Mouse (Mus musculus): ENCODE measurements around the gene 1520401A03Rik. TPM values are rescaled to one million over a fixed set of nuclear protein-coding genes. Genes with fewer than 3 reads are reported as not detected.

Gene 1520401A03Rik
- polyA plus RNA-seq, 1 experiment from 2014 or later, result 0.15 TPM

DNA sequence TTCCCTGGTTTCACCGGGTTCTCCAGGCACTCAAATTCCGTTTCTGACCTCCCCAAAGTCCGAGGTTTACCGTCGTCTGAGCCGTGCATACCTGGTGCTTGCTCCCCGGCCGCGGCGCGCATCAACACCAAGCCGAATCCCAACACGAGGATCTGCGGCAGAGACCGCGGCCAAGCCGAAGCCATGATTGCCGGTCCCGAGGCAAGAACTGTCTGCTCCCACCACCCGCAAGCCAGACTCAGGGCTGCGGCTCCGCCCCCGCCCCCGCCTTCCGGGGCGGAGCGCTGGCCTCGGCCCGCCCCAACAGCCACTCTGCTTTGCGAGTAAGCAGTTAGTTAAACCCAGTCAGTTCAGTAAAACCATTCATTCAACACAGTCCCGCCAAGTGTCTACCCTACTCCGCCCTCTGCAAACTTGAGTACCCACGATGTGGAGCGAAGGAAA lies 45.3 kb downstream of the 1520401A03Rik start, which contains the start of gene Tnfrsf12a:
TSS of gene Tnfrsf12a (minus strand) at position 233 of the 444 bp plus-strand sequence.
- Histone ChIP-seq H3K36me3 (replicated peaks) (no peaks in the 10 kb centered on the region), H3K9me3 (replicated peaks) (no peaks in the 10 kb centered on the region), H3K9ac (peak within 1 kb of the TSS; percentile 42; the same call in 1 of the 2 replicates), H3K4me3 (replicated peaks) (peak within 1 kb of the TSS; percentile 63), H3K27me3 (peaks cover 81% of the 10 kb centered on the region), H3K4me1 (replicated peaks) (peaks cover 55% of the 10 kb centered on the region), H3K4me2 (peak within 1 kb of the TSS; percentile 92), H3K27ac (replicated peaks) (no peak within 1 kb of the TSS)
- ATAC-seq (ENCODE audit: insufficient read depth), result peak; percentile 20; the same call in 1 of the 2 replicates
- WGBS (ENCODE audit: insufficient replicate concordance), result under 1% methylated on average over 34 of the region's 34 CpGs

DNA sequence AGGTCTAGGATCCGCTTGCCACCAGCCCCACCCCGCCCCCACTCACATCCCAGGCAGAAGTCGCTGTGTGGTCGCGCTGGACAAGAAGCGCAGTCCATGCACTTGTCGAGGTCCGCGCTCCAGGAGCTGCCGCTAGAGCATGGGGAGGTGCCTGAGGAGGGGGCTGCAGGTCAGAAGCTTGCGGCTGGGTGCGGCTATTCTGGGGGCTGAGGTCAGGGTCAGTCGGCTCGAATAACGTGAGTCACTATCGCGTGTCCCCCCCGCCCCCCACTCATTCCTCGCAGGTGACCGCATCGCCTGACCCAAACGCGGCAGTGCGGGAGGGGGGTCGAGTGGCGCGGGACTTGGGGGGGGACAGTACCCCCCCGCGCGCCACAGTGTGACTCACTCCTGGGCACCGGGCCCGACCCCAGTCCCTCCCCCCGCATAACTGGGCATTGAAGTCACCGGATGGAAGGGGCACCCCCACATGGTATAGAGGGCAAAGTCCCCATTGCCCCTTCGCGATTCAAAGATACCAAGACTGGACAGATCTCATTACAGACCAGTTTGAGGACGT lies 46.0 kb downstream of the 1520401A03Rik start:
- H3K4me3 ChIP-seq (replicated peaks), result peak overlapping the region; percentile 63
- peaks cover 55% of the 10 kb centered on the region for H3K4me1 ChIP-seq (replicated peaks)
- H3K36me3 ChIP-seq (replicated peaks), result no peaks in the 10 kb centered on the region
- WGBS (ENCODE audit: insufficient replicate concordance), result under 1% methylated on average over 37 of the region's 37 CpGs
- no peak overlapping the region for H3K27ac ChIP-seq (replicated peaks)
- ATAC-seq (ENCODE audit: insufficient read depth), result no peak
- H3K4me2 ChIP-seq, result peak overlapping the region; percentile 92
- H3K9me3 ChIP-seq (replicated peaks), result no peaks in the 10 kb centered on the region
- peaks cover 74% of the 10 kb centered on the region for H3K27me3 ChIP-seq
- peak overlapping the region; percentile 42; the same call in 1 of the 2 replicates for H3K9ac ChIP-seq

DNA sequence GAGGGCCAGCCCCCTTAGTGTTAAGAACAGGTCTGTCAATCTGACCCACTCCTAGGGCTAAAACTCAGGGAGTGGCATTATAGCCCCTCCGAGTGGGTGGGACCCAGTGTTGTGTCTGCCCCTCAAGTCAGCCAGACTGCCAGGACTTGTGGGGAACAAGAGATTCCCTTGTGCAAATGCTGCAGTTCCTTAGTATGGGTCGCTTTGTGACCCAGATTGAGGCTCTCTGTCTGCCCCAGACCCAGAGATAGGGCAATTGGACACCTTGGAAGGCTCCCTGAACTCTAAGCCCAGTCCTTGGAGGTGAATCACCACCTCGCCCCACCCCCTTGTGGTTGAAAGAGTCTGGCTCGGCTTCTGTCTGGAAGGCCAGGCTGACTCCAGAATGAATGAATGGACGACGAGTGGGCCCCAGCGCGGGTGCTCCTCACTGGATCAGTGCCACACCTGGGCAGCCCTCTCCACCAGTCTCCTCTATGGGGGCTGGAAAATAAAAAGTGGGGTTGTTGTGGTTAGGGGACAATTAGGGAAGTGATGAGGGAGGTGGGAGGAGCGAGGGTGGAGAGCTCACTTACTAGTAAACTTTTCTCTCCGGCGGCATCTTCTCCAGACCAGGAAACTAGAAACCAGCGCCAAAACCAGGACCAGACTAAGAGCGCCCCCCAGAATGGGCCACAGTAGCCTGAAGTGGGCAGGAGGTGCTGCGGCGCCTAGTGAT lies 46.9 kb downstream of the 1520401A03Rik start:
- ATAC-seq (ENCODE audit: insufficient read depth), result no peak
- Histone ChIP-seq H3K27me3 (peaks cover 65% of the 10 kb centered on the region), H3K9me3 (replicated peaks) (no peaks in the 10 kb centered on the region), H3K4me2 (peak overlapping the region; percentile 92), H3K36me3 (replicated peaks) (no peaks in the 10 kb centered on the region), H3K9ac (no peak overlapping the region), H3K27ac (replicated peaks) (no peak overlapping the region), H3K4me3 (replicated peaks) (peak overlapping the region; percentile 63), H3K4me1 (replicated peaks) (peaks cover 55% of the 10 kb centered on the region)
- 13% methylated on average over 15 of the region's 15 CpGs for WGBS (ENCODE audit: insufficient replicate concordance)

DNA sequence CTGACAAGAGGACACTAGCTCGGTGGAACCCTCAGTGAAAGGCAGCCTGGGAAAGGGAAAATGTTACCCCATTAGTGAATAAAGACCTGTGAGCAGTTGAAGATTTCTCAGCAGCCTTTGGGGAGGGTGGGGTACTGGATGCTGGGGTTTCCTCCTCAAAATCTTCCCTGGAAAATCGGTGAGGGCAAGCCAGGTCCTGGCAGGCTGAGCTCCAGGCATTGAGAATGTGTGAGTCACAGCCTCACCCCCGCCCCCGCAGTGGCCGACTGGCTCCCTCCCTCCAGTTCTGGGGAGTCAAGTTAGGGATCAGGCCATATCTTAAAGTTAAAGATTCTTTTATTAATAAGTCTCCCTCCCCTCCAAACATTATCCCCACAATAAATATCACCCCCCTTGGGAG lies 47.5 kb downstream of the 1520401A03Rik start:
- Histone ChIP-seq H3K9ac (no peak overlapping the region; the same call in 1 of the 2 replicates), H3K36me3 (replicated peaks) (peaks cover 5% of the 10 kb centered on the region; the same call in 1 of the 2 replicates), H3K4me1 (replicated peaks) (peaks cover 55% of the 10 kb centered on the region), H3K27me3 (peaks cover 59% of the 10 kb centered on the region), H3K27ac (replicated peaks) (no peak overlapping the region), H3K4me2 (no peak overlapping the region), H3K9me3 (replicated peaks) (no peaks in the 10 kb centered on the region), H3K4me3 (replicated peaks) (peak overlapping the region; percentile 74; the same call in 1 of the 2 replicates)
- no peak for ATAC-seq (ENCODE audit: insufficient read depth)
- WGBS (ENCODE audit: insufficient replicate concordance), result 49% methylated on average over 5 of the region's 5 CpGs

DNA sequence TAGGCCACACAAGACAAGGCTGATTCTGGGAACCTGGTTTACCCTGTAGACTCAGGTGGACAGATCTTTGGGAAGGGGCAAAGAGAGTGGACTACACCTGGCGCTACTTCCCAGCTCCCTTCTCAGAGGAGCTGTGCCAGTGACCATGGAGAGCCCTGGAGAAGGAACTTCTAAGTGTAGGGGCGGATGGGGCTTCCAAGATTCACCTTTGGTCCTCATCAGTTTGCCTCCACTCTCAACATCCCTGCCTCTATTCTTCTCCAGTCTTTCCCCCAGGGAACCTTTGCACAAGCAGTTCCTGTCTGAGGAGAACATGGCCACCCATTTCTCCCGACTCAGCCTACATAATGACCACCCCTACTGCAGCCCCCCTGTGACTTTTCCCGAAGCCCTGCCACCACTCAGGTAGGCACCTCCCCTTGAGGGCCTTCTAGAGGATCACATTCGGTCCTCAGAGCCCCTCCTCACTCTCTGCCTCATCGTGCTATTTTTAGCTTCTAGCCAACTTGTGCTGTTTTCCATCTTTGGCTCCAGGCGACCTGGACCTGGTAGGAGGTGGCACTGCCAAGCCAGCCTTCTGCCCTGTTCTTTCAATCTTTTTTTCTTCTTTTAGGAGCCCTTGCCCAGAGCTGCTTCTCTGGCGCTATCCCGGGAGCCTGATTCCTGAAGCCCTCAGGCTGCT lies 48.2 kb downstream of the 1520401A03Rik start:
- Histone ChIP-seq H3K27me3 (peaks cover 52% of the 10 kb centered on the region), H3K4me1 (replicated peaks) (peaks cover 53% of the 10 kb centered on the region)

DNA sequence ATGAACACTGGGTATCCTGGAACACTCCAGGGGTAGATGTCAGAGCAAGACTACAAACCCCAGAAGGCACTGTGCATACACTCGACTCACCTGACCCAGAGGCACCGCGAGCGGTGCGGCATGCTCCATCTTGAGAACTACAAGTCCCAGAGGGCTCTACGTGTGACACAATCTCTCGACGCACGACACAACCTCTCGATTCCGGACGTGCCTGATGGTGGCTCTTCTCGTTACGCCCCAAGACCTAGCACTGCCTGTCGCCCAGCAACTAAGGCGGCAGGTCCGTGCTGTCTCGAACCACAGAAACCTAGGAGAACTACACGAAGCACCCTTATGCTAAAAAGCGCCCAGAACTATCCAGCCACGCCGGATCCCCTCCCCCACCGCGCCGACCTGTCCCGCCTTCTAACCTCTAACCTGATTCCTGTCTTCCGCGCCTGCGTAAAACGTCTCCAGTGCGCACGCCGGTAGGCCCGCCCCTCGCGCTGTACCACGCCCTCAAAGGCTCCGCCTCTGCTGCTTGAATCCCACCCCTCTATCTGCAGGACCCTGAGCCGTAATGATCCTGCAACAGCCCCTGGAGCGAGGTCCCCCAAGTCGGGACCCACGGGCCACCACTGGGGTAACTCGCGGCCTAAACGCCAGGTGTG lies 49.0 kb downstream of the 1520401A03Rik start, which contains the start of the genes Hcfc1r1 and Thoc6:
TSS of gene Hcfc1r1 (plus strand) at position 173 of the 650 bp plus-strand sequence.
TSS of gene Thoc6 (minus strand) at position 459 of the 650 bp plus-strand sequence.
- H3K36me3 ChIP-seq (replicated peaks), result peaks cover 21% of the 10 kb centered on the region
- H3K4me3 ChIP-seq (replicated peaks), result peak within 1 kb of the TSS; percentile 74
- H3K27ac ChIP-seq (replicated peaks), result peak within 1 kb of the TSS; percentile 61
- peak within 1 kb of the TSS; percentile 81 for H3K4me2 ChIP-seq
- no peaks in the 10 kb centered on the region for H3K9me3 ChIP-seq (replicated peaks)
- WGBS (ENCODE audit: insufficient replicate concordance), result under 1% methylated on average over 45 of the region's 45 CpGs
- peak; percentile 95 for ATAC-seq (ENCODE audit: insufficient read depth)
- peaks cover 51% of the 10 kb centered on the region for H3K4me1 ChIP-seq (replicated peaks)
- H3K27me3 ChIP-seq, result peaks cover 44% of the 10 kb centered on the region
- peak within 1 kb of the TSS; percentile 58 for H3K9ac ChIP-seq

More for the DNA sequence above, 48.2 kb downstream of the 1520401A03Rik start:
- Histone ChIP-seq H3K36me3 (replicated peaks) (peaks cover 13% of the 10 kb centered on the region), H3K4me2 (peak overlapping the region; percentile 81), H3K27ac (replicated peaks) (no peak overlapping the region; the same call in 1 of the 2 replicates), H3K9me3 (replicated peaks) (no peaks in the 10 kb centered on the region), H3K9ac (peak overlapping the region; percentile 58), H3K4me3 (replicated peaks) (peak overlapping the region; percentile 74)
- ATAC-seq (ENCODE audit: insufficient read depth), result no peak
- WGBS (ENCODE audit: insufficient replicate concordance), result 38% methylated on average over 9 of the region's 9 CpGs

DNA sequence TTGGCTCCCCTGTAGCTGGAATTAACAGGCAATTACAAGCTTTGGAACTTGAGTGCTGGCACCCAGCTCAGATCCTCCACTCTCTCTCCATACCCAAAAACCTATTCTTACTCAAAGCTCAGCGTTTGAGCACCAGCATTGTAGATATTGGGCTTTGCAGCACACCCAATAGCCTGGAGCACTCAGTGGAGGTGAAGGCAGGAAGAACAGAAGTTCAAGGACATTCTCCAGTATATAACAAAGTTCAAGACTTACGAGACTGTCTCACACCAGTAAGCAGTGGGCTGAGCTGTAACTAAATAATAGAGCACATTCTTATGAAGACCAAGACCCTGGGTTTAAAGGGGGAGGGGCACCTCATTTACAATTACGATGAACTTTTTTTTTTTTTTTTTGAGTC lies 49.8 kb downstream of the 1520401A03Rik start:
- H3K4me2 ChIP-seq, result peak overlapping the region; percentile 81
- H3K27me3 ChIP-seq, result peaks cover 36% of the 10 kb centered on the region
- H3K9me3 ChIP-seq (replicated peaks), result no peaks in the 10 kb centered on the region
- peaks cover 48% of the 10 kb centered on the region for H3K4me1 ChIP-seq (replicated peaks)
- peaks cover 22% of the 10 kb centered on the region for H3K36me3 ChIP-seq (replicated peaks)
- H3K27ac ChIP-seq (replicated peaks), result no peak overlapping the region
- peak overlapping the region; percentile 42; the same call in 1 of the 2 replicates for H3K9ac ChIP-seq
- peak overlapping the region; percentile 74 for H3K4me3 ChIP-seq (replicated peaks)
- WGBS (ENCODE audit: insufficient replicate concordance), result 47% methylated on average over 3 of the region's 3 CpGs
- no peak for ATAC-seq (ENCODE audit: insufficient read depth)

DNA sequence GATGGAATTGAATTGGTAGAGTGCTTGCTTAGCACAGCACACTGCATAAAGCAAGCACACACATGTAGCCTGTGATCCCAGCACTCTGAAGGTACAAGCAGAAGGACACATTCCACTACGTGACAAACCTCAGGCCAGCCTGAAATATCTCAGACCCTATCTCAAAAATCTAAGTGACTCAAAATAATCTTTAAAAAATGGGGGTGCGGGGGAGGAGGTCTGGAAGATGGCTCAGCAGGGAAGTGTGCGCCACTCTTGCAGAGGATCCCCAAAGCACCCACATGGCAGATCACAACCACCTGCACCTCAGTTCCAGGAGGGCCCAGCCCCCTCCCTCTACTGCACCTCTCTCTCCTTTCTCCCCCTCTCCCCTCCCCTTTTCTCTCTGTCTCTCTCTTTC lies 51.1 kb downstream of the 1520401A03Rik start:
- Histone ChIP-seq H3K4me3 (replicated peaks) (no peak overlapping the region), H3K4me1 (replicated peaks) (peaks cover 36% of the 10 kb centered on the region), H3K27me3 (peaks cover 23% of the 10 kb centered on the region), H3K9me3 (replicated peaks) (no peaks in the 10 kb centered on the region), H3K36me3 (replicated peaks) (peaks cover 26% of the 10 kb centered on the region), H3K4me2 (no peak overlapping the region), H3K9ac (no peak overlapping the region), H3K27ac (replicated peaks) (no peak overlapping the region)
- WGBS (ENCODE audit: insufficient replicate concordance), result 63% methylated on average over 3 of the region's 3 CpGs
- no peak for ATAC-seq (ENCODE audit: insufficient read depth)

DNA sequence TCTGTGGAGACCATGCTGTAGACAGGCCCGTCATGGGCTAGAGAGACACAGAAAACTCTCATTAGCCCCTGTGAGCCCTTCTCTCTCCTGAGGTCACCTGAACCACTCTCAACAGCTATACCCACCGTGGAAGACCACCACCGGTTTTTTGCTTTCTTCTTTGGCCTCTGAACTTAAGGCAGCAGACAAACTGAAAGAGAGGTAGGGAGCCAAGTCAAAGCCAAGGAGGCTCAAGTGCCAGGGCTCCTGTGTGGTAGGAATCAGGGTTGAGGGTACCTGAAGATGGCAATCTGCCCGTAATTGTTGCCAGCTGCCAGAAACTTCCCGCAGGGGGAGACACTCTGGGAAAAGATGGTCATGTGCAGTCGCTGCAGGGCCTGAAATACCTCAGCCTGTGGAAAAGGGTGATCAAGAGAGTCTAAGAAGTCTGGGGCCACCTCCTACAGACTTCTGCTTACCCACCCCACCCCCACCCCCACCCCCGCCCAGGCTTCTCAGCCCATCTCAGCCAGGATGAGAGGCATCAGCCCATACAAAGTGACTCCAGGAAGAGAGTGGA lies 52.0 kb downstream of the 1520401A03Rik start:
- Histone ChIP-seq H3K27me3 (peaks cover 14% of the 10 kb centered on the region), H3K4me3 (replicated peaks) (no peak overlapping the region), H3K27ac (replicated peaks) (no peak overlapping the region), H3K36me3 (replicated peaks) (peaks cover 26% of the 10 kb centered on the region), H3K9ac (no peak overlapping the region), H3K9me3 (replicated peaks) (no peaks in the 10 kb centered on the region), H3K4me2 (no peak overlapping the region), H3K4me1 (replicated peaks) (peaks cover 27% of the 10 kb centered on the region)
- WGBS (ENCODE audit: insufficient replicate concordance), result 75% methylated on average over 7 of the region's 7 CpGs
- ATAC-seq (ENCODE audit: insufficient read depth), result no peak

DNA sequence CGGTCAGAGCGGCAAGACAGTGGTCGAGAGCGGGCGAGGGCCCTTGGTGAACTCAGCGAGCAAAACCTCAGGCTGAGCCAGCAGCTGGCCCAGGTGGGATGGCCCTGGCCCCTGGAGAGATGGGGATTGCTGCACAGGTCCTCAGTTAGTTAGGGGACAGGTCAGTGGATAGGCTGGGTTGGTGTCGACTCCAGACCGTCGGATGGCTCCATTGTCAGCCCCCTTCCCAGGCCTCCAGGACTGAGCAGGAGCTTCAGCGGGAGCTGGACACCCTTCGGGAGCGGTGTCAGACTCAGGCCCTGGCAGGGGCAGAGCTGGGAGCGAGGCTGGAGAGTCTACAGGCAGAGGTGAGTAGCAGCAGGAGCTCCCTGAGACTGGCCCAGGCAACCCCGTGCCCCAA lies 57.1 kb downstream of the 1520401A03Rik start:
- ATAC-seq (ENCODE audit: insufficient read depth), result no peak
- no peak overlapping the region for H3K4me3 ChIP-seq (replicated peaks)

More for the DNA sequence above, 57.1 kb downstream of the 1520401A03Rik start:
- Histone ChIP-seq H3K4me2 (no peak overlapping the region), H3K27ac (replicated peaks) (no peak overlapping the region), H3K36me3 (replicated peaks) (peaks cover 24% of the 10 kb centered on the region), H3K9ac (no peak overlapping the region), H3K9me3 (replicated peaks) (no peaks in the 10 kb centered on the region), H3K27me3 (peaks cover 34% of the 10 kb centered on the region), H3K4me1 (replicated peaks) (peaks cover 5% of the 10 kb centered on the region; the same call in 1 of the 2 replicates)
- WGBS (ENCODE audit: insufficient replicate concordance), result 73% methylated on average over 14 of the region's 14 CpGs

All from liver, embryonic 15.5 days (tissue).